Mouse (Mus musculus): ENCODE measurements around the gene Lrsam1. TPM values are rescaled to one million over a fixed set of nuclear protein-coding genes. Genes with fewer than 3 reads are reported as not detected.

Lrsam1 gene
- polyA plus RNA-seq, 1 experiment from 2014 or later = 6.8 TPM

DNA sequence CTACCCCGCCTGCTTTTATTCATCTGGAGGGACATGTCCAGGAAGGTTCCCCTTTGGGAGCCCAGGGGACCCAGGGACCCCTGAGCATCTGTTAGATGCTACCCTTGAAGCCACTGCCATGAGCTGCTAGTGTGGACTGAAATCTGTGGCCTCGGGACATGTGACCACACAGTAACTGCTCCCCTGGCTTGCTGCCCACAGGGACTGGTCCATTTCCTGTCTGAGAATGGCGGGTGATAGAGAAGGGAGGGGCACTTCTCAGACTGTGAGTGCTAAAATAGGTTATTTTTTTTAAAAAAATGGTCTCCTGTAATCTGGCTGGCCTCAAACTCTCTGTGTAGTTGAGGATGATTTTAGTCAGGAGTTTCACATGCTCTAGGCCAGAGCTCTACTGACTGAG is 79.7 kb downstream of the Lrsam1 start:
- peak; percentile 63 for ATAC-seq
- H3K9ac ChIP-seq (ENCODE audit: low read depth, low read length) = peak overlapping the region; percentile 14; the same call in 1 of the 2 replicates
- no peak overlapping the region for H3K4me3 ChIP-seq (ENCODE audit: low read length)
- no peaks in the 10 kb centered on the region for H3K36me3 ChIP-seq (ENCODE audit: control insufficient read depth, insufficient read depth, low read length)
- no peaks in the 10 kb centered on the region for H3K9me3 ChIP-seq (ENCODE audit: control insufficient read depth, low read length)
- peak overlapping the region; percentile 78 for H3K27ac ChIP-seq (ENCODE audit: low read length)
- H3K27me3 ChIP-seq (replicated peaks; ENCODE audit: control insufficient read depth, insufficient read depth, low read length) = no peaks in the 10 kb centered on the region
- H3K4me1 ChIP-seq (ENCODE audit: control insufficient read depth, insufficient read depth, low read length) = peaks cover 75% of the 10 kb centered on the region
- 18% methylated on average over 3 of the region's 3 CpGs for WGBS
- H3K4me2 ChIP-seq (ENCODE audit: low read depth, low read length) = no peak overlapping the region

DNA sequence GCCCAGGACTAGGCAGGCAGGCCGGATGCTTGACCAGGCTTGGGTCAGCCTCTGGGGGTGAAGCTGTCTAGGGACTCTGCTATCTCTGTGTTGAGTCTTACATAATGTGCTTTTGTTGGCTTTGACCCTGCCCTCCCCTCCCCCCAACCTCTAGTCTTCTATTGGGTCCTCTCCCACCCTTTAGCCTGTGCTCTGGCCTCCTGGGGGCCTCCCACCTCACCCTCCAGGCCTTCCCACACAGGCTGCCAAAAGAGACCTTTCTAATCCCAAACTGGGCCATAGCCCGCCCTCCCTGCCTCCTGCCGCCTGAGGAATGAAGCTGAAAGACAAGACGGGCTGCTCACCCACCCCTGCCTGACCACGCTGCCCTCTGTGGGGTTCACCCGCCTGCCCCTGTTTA is 80.4 kb downstream of the Lrsam1 start:
- no peak overlapping the region for H3K4me3 ChIP-seq (ENCODE audit: low read length)
- no peaks in the 10 kb centered on the region for H3K27me3 ChIP-seq (replicated peaks; ENCODE audit: control insufficient read depth, insufficient read depth, low read length)
- peak overlapping the region; percentile 14 for H3K9ac ChIP-seq (ENCODE audit: low read depth, low read length)
- H3K27ac ChIP-seq (ENCODE audit: low read length) = peak overlapping the region; percentile 78
- WGBS = 48% methylated on average over 6 of the region's 6 CpGs
- H3K36me3 ChIP-seq (ENCODE audit: control insufficient read depth, insufficient read depth, low read length) = no peaks in the 10 kb centered on the region
- peaks cover 75% of the 10 kb centered on the region for H3K4me1 ChIP-seq (ENCODE audit: control insufficient read depth, insufficient read depth, low read length)
- no peak overlapping the region for H3K4me2 ChIP-seq (ENCODE audit: low read depth, low read length)
- no peak for ATAC-seq
- H3K9me3 ChIP-seq (ENCODE audit: control insufficient read depth, low read length) = no peaks in the 10 kb centered on the region

DNA sequence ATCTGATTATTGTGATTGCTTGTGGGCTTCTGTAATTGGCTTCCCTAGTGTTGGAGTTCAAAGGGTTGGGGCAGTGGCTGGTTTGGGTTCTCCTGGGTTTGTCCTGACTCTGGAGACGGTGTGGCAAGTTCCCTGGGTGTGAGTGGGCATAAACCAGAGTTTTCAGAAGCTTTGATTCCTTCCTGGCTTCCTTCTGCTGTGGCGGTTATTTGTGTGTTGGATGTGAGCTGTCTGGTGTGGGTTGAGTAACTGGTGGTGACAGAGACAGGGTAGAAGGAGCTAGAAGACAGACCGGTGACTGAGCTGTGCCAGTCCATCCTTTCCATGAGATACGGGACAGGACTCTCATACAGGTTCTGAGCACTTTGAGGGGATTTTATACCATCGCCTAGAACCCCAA is 81.8 kb downstream of the Lrsam1 start:
- Histone ChIP-seq H3K9ac (ENCODE audit: low read depth, low read length) (no peak overlapping the region), H3K4me2 (ENCODE audit: low read depth, low read length) (0 out of 2 replicates have a peak overlapping the region, but pooled peaks have one; percentile 2), H3K27me3 (replicated peaks; ENCODE audit: control insufficient read depth, insufficient read depth, low read length) (no peaks in the 10 kb centered on the region), H3K36me3 (ENCODE audit: control insufficient read depth, insufficient read depth, low read length) (no peaks in the 10 kb centered on the region), H3K4me3 (ENCODE audit: low read length) (no peak overlapping the region), H3K4me1 (ENCODE audit: control insufficient read depth, insufficient read depth, low read length) (peaks cover 74% of the 10 kb centered on the region), H3K27ac (ENCODE audit: low read length) (0 out of 2 replicates have a peak overlapping the region, but pooled peaks have one; percentile 17), H3K9me3 (ENCODE audit: control insufficient read depth, low read length) (no peaks in the 10 kb centered on the region)
- ATAC-seq = no peak
- WGBS = 77% methylated on average over 5 of the region's 5 CpGs

DNA sequence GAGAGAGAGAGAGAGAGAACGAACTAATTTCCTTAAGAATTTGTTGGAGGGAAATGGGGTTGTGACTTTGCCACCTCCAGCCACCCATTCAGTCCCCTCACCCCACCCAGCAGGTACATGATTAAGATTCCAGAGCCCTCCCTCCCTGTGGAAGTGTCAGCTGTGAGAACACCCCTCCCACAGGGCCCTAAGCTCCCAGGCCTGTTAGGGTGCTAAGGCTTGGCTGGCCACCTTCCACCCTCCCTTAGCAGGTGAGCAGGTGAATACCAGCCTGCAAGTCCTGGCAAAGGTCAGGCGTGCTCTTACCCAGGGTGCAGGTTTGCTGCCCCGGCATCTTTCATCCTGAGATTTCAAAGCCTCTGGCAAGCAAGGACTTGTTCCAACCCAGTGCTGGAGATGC is 83.0 kb downstream of the Lrsam1 start:
- H3K9me3 ChIP-seq (ENCODE audit: control insufficient read depth, low read length) = no peaks in the 10 kb centered on the region
- H3K36me3 ChIP-seq (ENCODE audit: control insufficient read depth, insufficient read depth, low read length) = no peaks in the 10 kb centered on the region
- no peak overlapping the region for H3K27ac ChIP-seq (ENCODE audit: low read length)
- H3K4me1 ChIP-seq (ENCODE audit: control insufficient read depth, insufficient read depth, low read length) = peaks cover 77% of the 10 kb centered on the region
- peak overlapping the region; percentile 83 for H3K4me3 ChIP-seq (ENCODE audit: low read length)
- ATAC-seq = no peak
- WGBS = 56% methylated on average over 3 of the region's 3 CpGs
- peak overlapping the region; percentile 88 for H3K9ac ChIP-seq (ENCODE audit: low read depth, low read length)
- peak overlapping the region; percentile 78 for H3K4me2 ChIP-seq (ENCODE audit: low read depth, low read length)
- no peaks in the 10 kb centered on the region for H3K27me3 ChIP-seq (replicated peaks; ENCODE audit: control insufficient read depth, insufficient read depth, low read length)

DNA sequence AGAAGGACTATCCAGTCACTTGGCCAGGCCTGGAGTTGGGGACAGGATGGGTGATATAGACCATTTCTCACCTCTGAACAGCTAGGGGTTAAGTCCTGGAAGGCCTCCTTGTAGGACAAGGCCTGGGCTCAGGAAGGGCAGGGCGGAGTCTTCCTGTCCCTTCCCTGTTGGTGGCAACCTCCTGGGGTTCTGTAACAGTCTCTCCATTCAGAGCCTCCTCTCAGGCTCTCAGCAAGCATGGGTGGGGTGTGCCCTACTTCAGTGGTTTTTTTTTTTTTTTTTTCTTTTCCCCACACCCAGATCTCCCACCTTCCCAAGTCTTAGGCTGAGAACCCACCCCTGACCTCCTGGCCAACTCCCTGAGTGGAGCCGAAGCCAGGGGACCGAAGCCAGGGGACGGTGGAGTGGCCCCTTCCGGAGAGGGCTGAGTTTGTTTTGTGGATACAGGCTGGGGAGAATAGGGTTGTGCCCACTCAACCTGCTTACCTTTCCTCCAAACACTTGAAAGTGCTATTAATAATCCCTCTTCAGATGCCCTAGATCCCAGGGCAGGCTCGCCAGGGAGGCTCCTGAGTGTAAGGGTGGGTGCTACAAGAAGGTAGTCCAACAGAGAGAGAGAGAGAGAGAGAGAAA is 83.5 kb downstream of the Lrsam1 start:
- no peak for ATAC-seq
- H3K36me3 ChIP-seq (ENCODE audit: control insufficient read depth, insufficient read depth, low read length) = no peaks in the 10 kb centered on the region
- H3K4me1 ChIP-seq (ENCODE audit: control insufficient read depth, insufficient read depth, low read length) = peaks cover 76% of the 10 kb centered on the region
- H3K27ac ChIP-seq (ENCODE audit: low read length) = peak overlapping the region; percentile 77
- peak overlapping the region; percentile 78 for H3K4me2 ChIP-seq (ENCODE audit: low read depth, low read length)
- peak overlapping the region; percentile 88 for H3K9ac ChIP-seq (ENCODE audit: low read depth, low read length)
- WGBS = 36% methylated on average over 6 of the region's 6 CpGs
- no peaks in the 10 kb centered on the region for H3K27me3 ChIP-seq (replicated peaks; ENCODE audit: control insufficient read depth, insufficient read depth, low read length)
- peak overlapping the region; percentile 83 for H3K4me3 ChIP-seq (ENCODE audit: low read length)
- H3K9me3 ChIP-seq (ENCODE audit: control insufficient read depth, low read length) = no peaks in the 10 kb centered on the region

DNA sequence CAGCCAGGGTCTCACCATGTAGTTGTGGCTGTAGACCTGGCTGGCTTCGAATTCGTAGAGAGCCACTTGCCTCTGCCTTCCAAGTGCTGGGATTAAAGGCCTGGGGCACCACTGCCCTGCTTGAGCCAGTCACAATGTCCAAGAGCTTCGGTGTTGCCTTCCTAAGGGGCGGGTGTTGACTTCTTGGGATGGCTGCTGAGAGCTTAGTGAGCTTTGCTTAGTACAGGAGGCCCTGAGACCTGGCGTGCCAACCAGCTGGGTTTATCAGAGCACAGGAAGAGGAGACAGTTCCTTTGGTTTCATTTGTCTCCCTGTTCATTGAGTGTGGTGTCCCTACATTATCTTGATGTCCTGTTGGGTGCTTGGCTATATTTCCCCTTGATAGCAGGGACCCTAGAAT is 84.1 kb downstream of the Lrsam1 start:
- H3K4me1 ChIP-seq (ENCODE audit: control insufficient read depth, insufficient read depth, low read length) = peaks cover 70% of the 10 kb centered on the region
- no peaks in the 10 kb centered on the region for H3K9me3 ChIP-seq (ENCODE audit: control insufficient read depth, low read length)
- peak overlapping the region; percentile 77 for H3K27ac ChIP-seq (ENCODE audit: low read length)
- no peaks in the 10 kb centered on the region for H3K27me3 ChIP-seq (replicated peaks; ENCODE audit: control insufficient read depth, insufficient read depth, low read length)
- WGBS = 24% methylated on average over 5 of the region's 5 CpGs
- H3K36me3 ChIP-seq (ENCODE audit: control insufficient read depth, insufficient read depth, low read length) = no peaks in the 10 kb centered on the region
- H3K4me3 ChIP-seq (ENCODE audit: low read length) = peak overlapping the region; percentile 83
- H3K4me2 ChIP-seq (ENCODE audit: low read depth, low read length) = peak overlapping the region; percentile 78
- peak overlapping the region; percentile 88 for H3K9ac ChIP-seq (ENCODE audit: low read depth, low read length)
- ATAC-seq = no peak

DNA sequence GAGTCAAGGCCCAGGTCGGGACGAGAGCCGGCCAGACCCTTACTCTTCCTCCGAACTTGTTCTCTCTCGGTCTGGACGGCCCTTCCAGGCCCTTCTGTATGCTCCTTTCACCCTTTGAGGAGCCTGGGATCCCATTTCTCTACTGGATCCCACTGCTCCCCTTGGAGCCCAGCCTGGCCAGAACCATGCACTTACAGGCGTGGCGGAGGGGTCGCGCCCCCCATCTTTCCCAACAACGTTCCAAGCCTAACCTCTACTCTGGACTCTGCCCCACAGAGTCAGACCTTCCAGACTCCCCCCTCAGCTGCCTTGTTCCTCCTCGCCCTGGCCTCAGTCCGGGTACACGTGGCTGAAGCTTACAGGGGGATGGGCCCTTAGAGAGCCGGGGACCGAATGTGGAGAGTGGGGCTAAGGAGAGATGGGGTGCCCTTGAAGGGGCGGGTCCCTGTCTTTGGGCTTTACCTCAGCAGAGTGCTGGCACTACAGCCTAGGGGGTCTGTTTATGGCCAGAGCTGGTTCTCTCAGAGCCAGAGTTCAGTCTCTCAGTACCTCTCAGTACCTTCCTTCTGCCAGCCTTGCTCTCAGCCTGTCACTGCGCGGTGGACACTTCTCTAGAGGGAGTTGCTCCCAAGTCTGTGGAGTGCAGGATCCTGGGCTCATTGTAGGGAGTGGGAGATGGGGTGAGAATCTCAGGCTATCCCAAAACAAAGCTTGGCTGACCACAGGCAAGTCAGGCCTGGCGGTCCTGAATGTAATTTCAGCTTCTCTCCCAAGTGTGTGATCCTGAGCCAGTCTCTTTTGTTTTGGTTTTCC is 84.7 kb downstream of the Lrsam1 start:
- WGBS = 2% methylated on average over 20 of the region's 20 CpGs
- Histone ChIP-seq H3K4me2 (ENCODE audit: low read depth, low read length) (peak overlapping the region; percentile 78), H3K9ac (ENCODE audit: low read depth, low read length) (peak overlapping the region; percentile 88), H3K4me1 (ENCODE audit: control insufficient read depth, insufficient read depth, low read length) (peaks cover 64% of the 10 kb centered on the region), H3K9me3 (ENCODE audit: control insufficient read depth, low read length) (no peaks in the 10 kb centered on the region), H3K36me3 (ENCODE audit: control insufficient read depth, insufficient read depth, low read length) (no peaks in the 10 kb centered on the region), H3K27ac (ENCODE audit: low read length) (peak overlapping the region; percentile 77), H3K4me3 (ENCODE audit: low read length) (peak overlapping the region; percentile 83), H3K27me3 (replicated peaks; ENCODE audit: control insufficient read depth, insufficient read depth, low read length) (no peaks in the 10 kb centered on the region)
- peak; percentile 38 for ATAC-seq

DNA sequence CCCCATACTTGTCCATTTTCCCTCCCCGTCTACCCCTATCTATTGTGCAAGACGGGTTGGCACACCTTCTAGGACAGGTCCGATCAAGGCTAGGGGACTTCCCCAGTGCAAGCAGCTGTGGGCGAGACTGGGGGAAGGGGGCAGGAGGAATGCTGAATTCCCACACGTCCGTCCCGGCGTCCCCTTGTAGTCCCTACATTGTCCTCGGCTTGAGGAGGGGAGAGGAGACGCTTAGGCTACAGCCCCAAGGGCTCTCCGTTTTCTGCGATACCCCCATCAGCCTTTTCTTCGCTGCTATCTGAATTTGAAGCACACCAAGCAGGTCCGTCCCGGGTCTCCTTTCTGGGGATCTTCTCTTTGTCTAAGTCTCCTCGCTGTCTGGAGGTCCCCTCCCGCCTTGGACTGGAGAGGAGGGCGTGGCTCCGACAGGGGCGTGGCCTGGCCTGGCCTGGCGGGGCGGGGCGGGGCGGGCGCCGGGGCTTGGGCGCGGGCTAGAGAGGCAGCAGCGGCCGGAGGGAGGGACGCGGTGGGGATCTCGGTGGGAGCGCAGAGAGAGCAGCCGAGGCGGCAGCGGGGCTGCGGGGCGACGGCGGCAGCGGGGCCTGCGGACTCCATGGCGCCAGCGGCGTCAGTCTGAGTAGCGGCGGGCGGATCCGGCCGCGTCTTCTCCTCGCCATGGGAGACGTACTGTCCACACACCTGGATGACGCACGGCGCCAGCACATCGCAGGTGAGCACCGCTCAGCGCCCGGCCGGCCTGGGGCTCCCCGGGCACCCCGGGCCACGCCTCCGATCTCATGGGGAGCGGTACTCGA is 85.5 kb downstream of the Lrsam1 start, which contains the start of gene Fam129b:
Gene Fam129b (plus strand): TSS at position 440 of the 815 bp plus-strand sequence.
- ATAC-seq = peak; percentile 88
- no peaks in the 10 kb centered on the region for H3K27me3 ChIP-seq (replicated peaks; ENCODE audit: control insufficient read depth, insufficient read depth, low read length)
- H3K27ac ChIP-seq (ENCODE audit: low read length) = peak within 1 kb of the TSS; percentile 91
- H3K4me1 ChIP-seq (ENCODE audit: control insufficient read depth, insufficient read depth, low read length) = peaks cover 56% of the 10 kb centered on the region
- H3K4me3 ChIP-seq (ENCODE audit: low read length) = peak within 1 kb of the TSS; percentile 83
- H3K9me3 ChIP-seq (ENCODE audit: control insufficient read depth, low read length) = no peaks in the 10 kb centered on the region
- H3K9ac ChIP-seq (ENCODE audit: low read depth, low read length) = peak within 1 kb of the TSS; percentile 88
- H3K4me2 ChIP-seq (ENCODE audit: low read depth, low read length) = peak within 1 kb of the TSS; percentile 78
- WGBS = under 1% methylated on average over 66 of the region's 68 CpGs
- no peaks in the 10 kb centered on the region for H3K36me3 ChIP-seq (ENCODE audit: control insufficient read depth, insufficient read depth, low read length)
